Mouse (Mus musculus): ENCODE data around the gene Dnlz.

- TF ChIP-seq CTCF (IDR thresholded peaks at IDR 0.05; ENCODE audit: low read depth, low read length) (no peak), POLR2A (IDR thresholded peaks at IDR 0.05; ENCODE audit: extremely low read depth, insufficient read depth, low read length) (no peak)
Observed at GRCm38 (mm10) chr2:26309739-26310138, 42.2 kb downstream of the Dnlz start.
